Mouse (Mus musculus) MEL (cell line): Measurements from ENCODE around the gene Maml3.

Experiments
- ETS1 ChIP-seq: IDR thresholded peaks from 2 replicates; pipeline ENCODE4 v1.6.1; 2012; ENCODE audit warnings: low read depth, mild to moderate bottlenecking, inconsistent platforms, low read length, improper control_type of control experiment, moderate library complexity
- POLR2A ChIP-seq, 2 experiments: IDR thresholded peaks; 2 replicates each; pipeline ENCODE4 v1.6.1; 2011 to 2012; ENCODE audit warnings: low read length in 2 of 2, mild to moderate bottlenecking in 2 of 2, control low read depth in 1 of 2, improper control_type of control experiment in 1 of 2, low read depth in 1 of 2, moderate library complexity in 1 of 2; ENCODE audit not compliant: control insufficient read depth in 1 of 2, insufficient read depth in 1 of 2, poor library complexity in 1 of 2
- USF2 ChIP-seq, 2 experiments: IDR thresholded peaks; 2 replicates each; pipeline ENCODE4 v1.6.1; 2011 to 2012; ENCODE audit warnings: improper control_type of control experiment in 2 of 2, low read length in 2 of 2, borderline replicate concordance in 1 of 2, inconsistent platforms in 1 of 2, low read depth in 1 of 2, mild to moderate bottlenecking in 1 of 2; ENCODE audit not compliant: insufficient read depth in 1 of 2

- no peak for TF ChIP-seq ETS1
- TF ChIP-seq POLR2A (IDR thresholded peaks at IDR 0.05; ENCODE audit: control insufficient read depth in 1 of 2, insufficient read depth in 1 of 2, low read depth in 1 of 2, low read length in 2 of 2, poor library complexity in 1 of 2): no peak
- no peak for TF ChIP-seq USF2 (IDR thresholded peaks at IDR 0.05; ENCODE audit: borderline replicate concordance in 1 of 2, insufficient read depth in 1 of 2, low read depth in 1 of 2, low read length in 2 of 2)
Measured at GRCm38 (mm10) chr3:51963151-51963791, 141.6 kb downstream of the Maml3 start.
